8 mouse cellular contexts compared by ENCODE assay signal in genomic region chr4:117887133-117887532, GRCm38 (mm10). TPM values are rescaled to one million over a fixed set of nuclear protein-coding genes. Genes with fewer than 3 reads are reported as not detected.
A peak's percentile ranks its signal among the peaks of the same experiment; 100 is the strongest.
DNase-seq lines count a peak whose midpoint lies in the region; ATAC-seq and TF ChIP-seq lines count a peak whose summit lies in the region.

Gene Atp6v0b (minus strand): TSS chr4:117887333.

- TF ChIP-seq POLR2A in MEL (IDR thresholded peaks at IDR 0.05; ENCODE audit: control insufficient read depth in 1 of 2, insufficient read depth in 1 of 2, low read depth in 1 of 2, low read length in 2 of 2, poor library complexity in 1 of 2) = peak; percentile 56 to 81; a peak in 3 of 4 replicates
- peak; percentile 88 for TF ChIP-seq POLR2A in cerebellum, adult 2 months (IDR thresholded peaks at IDR 0.05; ENCODE audit: borderline replicate concordance, insufficient read depth, low read length)

- 0 out of 6 replicates have a peak, but pooled peaks of 1 of the 3 experiments have one; percentile 0 for TF ChIP-seq CTCF in MEL (IDR thresholded peaks at IDR 0.05 in 2 of 3, conservative IDR thresholded peaks at IDR 0.05 in 1 of 3; ENCODE audit: control insufficient read depth in 1 of 3, insufficient read depth in 1 of 3, low read depth in 2 of 3, low read length in 3 of 3, poor library complexity in 1 of 3, severe bottlenecking in 1 of 3)
- TF ChIP-seq CTCF in cerebellum, adult 2 months (IDR thresholded peaks at IDR 0.05; ENCODE audit: borderline replicate concordance, insufficient read depth, low read depth, low read length) = no peak
- TF ChIP-seq CTCF in forebrain, postnatal 0 days (IDR thresholded peaks at IDR 0.05; ENCODE audit: low read depth) = no peak

- under 1% methylated on average over 37 of the region's 37 CpGs for WGBS in cerebellum, adult 2 months
- WGBS in forebrain, postnatal 0 days = under 1% methylated on average over 37 of the region's 37 CpGs
- under 1% methylated on average over 37 of the region's 37 CpGs for WGBS in lung, embryonic 15.5 days

- peaks cover 0 to 3% of the 10 kb centered on the region in 2 experiments; a peak in 3 of 4 replicates for H3K36me3 ChIP-seq in MEL (ENCODE audit: control insufficient read depth in 1 of 2, insufficient read depth in 2 of 2, low read length in 2 of 2)
- H3K36me3 ChIP-seq in forebrain, postnatal 0 days (ENCODE audit: insufficient read depth) = peaks cover 26% of the 10 kb centered on the region
- H3K36me3 ChIP-seq in lung, embryonic 15.5 days = peaks cover 18% of the 10 kb centered on the region

- no peaks in the 10 kb centered on the region for H3K9me3 ChIP-seq in MEL (replicated peaks; ENCODE audit: insufficient read depth, low read length)
- no peaks in the 10 kb centered on the region for H3K9me3 ChIP-seq in forebrain, postnatal 0 days (ENCODE audit: low read length)
- no peaks in the 10 kb centered on the region for H3K9me3 ChIP-seq in lung, embryonic 15.5 days

- peak; percentile 92 for DNase-seq in MEL (ENCODE audit: low read depth, low spot score)
- peak; percentile 96 for DNase-seq in cerebellum, adult 2 months
- DNase-seq in forebrain, postnatal 0 days = peak; percentile 94
- DNase-seq in heart, postnatal 4 days = peak; percentile 94
- DNase-seq in layer of hippocampus, adult 8-10 months (ENCODE audit: low spot score in 2 of 2) = peak; percentile 92 to 95
- peak; percentile 82 for DNase-seq in ovary, adult 18-20 months (ENCODE audit: low spot score)
- peak; percentile 90 for DNase-seq in thymus, postnatal 0 days (ENCODE audit: low spot score)

- TF ChIP-seq EP300 in MEL (IDR thresholded peaks at IDR 0.05; ENCODE audit: low read depth in 1 of 2, low read length in 2 of 2) = no peak

- H3K4me2 ChIP-seq in forebrain, postnatal 0 days (ENCODE audit: low read depth) = peak within 1 kb of the TSS; percentile 90
- peak within 1 kb of the TSS; percentile 97 for H3K4me2 ChIP-seq in lung, embryonic 15.5 days

- peak within 1 kb of the TSS; percentile 62 for H3K27ac ChIP-seq in MEL (ENCODE audit: control insufficient read depth, low read depth, low read length)
- peak within 1 kb of the TSS; percentile 49; the same call in 1 of the 2 replicates for H3K27ac ChIP-seq in cerebellum, adult 2 months (ENCODE audit: insufficient read depth, low read length)
- peak within 1 kb of the TSS; percentile 72 for H3K27ac ChIP-seq in forebrain, postnatal 0 days (ENCODE audit: low read depth, low read length)
- H3K27ac ChIP-seq in lung, embryonic 15.5 days = no peak within 1 kb of the TSS

- H3K9ac ChIP-seq in MEL (ENCODE audit: control insufficient read depth, low read depth, low read length, poor library complexity, severe bottlenecking) = peak within 1 kb of the TSS; percentile 93
- H3K9ac ChIP-seq in forebrain, postnatal 0 days = peak within 1 kb of the TSS; percentile 91
- H3K9ac ChIP-seq in lung, embryonic 15.5 days = peak within 1 kb of the TSS; percentile 84

- no peak for TF ChIP-seq RAD21 in MEL (IDR thresholded peaks at IDR 0.05; ENCODE audit: low read depth, low read length)

- no peaks in the 10 kb centered on the region for H3K27me3 ChIP-seq in MEL (ENCODE audit: control insufficient read depth in 1 of 2, insufficient read depth in 2 of 2, low read length in 2 of 2)
- no peaks in the 10 kb centered on the region for H3K27me3 ChIP-seq in cerebellum, adult 2 months (ENCODE audit: control insufficient read depth, insufficient read depth, low read length)
- no peaks in the 10 kb centered on the region for H3K27me3 ChIP-seq in forebrain, postnatal 0 days (ENCODE audit: insufficient read depth, low read length)
- no peaks in the 10 kb centered on the region for H3K27me3 ChIP-seq in lung, embryonic 15.5 days

- peak within 1 kb of the TSS; percentile 60 to 90 for H3K4me3 ChIP-seq in MEL (ENCODE audit: control insufficient read depth in 1 of 2, insufficient read depth in 1 of 2, low read depth in 2 of 2, low read length in 2 of 2)
- peak within 1 kb of the TSS; percentile 93 for H3K4me3 ChIP-seq in cerebellum, adult 2 months (replicated peaks; ENCODE audit: insufficient read depth, low read depth, low read length)
- H3K4me3 ChIP-seq in forebrain, postnatal 0 days (ENCODE audit: low read depth, low read length) = peak within 1 kb of the TSS; percentile 93
- H3K4me3 ChIP-seq in lung, embryonic 15.5 days = peak within 1 kb of the TSS; percentile 94

- peaks cover 0 to 15% of the 10 kb centered on the region in 2 experiments; a peak in 3 of 4 replicates for H3K4me1 ChIP-seq in MEL (ENCODE audit: control insufficient read depth in 1 of 2, insufficient read depth in 2 of 2, low read length in 2 of 2)
- H3K4me1 ChIP-seq in cerebellum, adult 2 months (ENCODE audit: control insufficient read depth, insufficient read depth, low read length) = peaks cover 22% of the 10 kb centered on the region
- peaks cover 19% of the 10 kb centered on the region for H3K4me1 ChIP-seq in forebrain, postnatal 0 days (ENCODE audit: insufficient read depth)
- H3K4me1 ChIP-seq in lung, embryonic 15.5 days = peaks cover 31% of the 10 kb centered on the region

- ATAC-seq in forebrain, postnatal 0 days = peak; percentile 89
- peak; percentile 82 for ATAC-seq in lung, embryonic 15.5 days (ENCODE audit: borderline replicate concordance, extremely low read depth, low FRiP score, low TSS enrichment)

- H3K79me2 ChIP-seq in MEL (ENCODE audit: control insufficient read depth, insufficient read depth, low read length, poor library complexity) = peaks cover 25% of the 10 kb centered on the region

TF ChIP-seq in MEL, 35 proteins besides CTCF, POLR2A, EP300 and RAD21:
- TF ChIP-seq BHLHE40 (IDR thresholded peaks at IDR 0.05; ENCODE audit: borderline replicate concordance, low read depth, low read length) = peak; percentile 98
- no peak for TF ChIP-seq TBP (IDR thresholded peaks at IDR 0.05; ENCODE audit: low read depth, low read length)
- peak; percentile 99 for TF ChIP-seq MAX (IDR thresholded peaks at IDR 0.05; ENCODE audit: low read length)
- TF ChIP-seq CHD2 (IDR thresholded peaks at IDR 0.05; ENCODE audit: low read length) = no peak
- TF ChIP-seq TAL1 (IDR thresholded peaks at IDR 0.05; ENCODE audit: low read length) = no peak
- TF ChIP-seq HCFC1 (IDR thresholded peaks at IDR 0.05; ENCODE audit: low read depth, low read length) = peak; percentile 99
- no peak for TF ChIP-seq POLR2AphosphoS5 (IDR thresholded peaks at IDR 0.05; ENCODE audit: borderline replicate concordance, low read depth, low read length)
- peak; percentile 65 for TF ChIP-seq NRF1 (IDR thresholded peaks at IDR 0.05; ENCODE audit: insufficient read depth, low read depth, low read length, poor library complexity, severe bottlenecking)
- TF ChIP-seq RCOR1 (IDR thresholded peaks at IDR 0.05; ENCODE audit: low read depth, low read length) = 0 out of 2 replicates have a peak, but pooled peaks have one; percentile 34
- TF ChIP-seq TCF12 (IDR thresholded peaks at IDR 0.05; ENCODE audit: low read depth, low read length) = peak; percentile 63
- no peak for TF ChIP-seq UBTF (IDR thresholded peaks at IDR 0.05; ENCODE audit: borderline replicate concordance, insufficient read depth, low read depth, low read length)
- TF ChIP-seq ZMIZ1 (IDR thresholded peaks at IDR 0.05; ENCODE audit: low read depth, low read length) = 0 out of 2 replicates have a peak, but pooled peaks have one; percentile 2
- TF ChIP-seq NELFE (IDR thresholded peaks at IDR 0.05; ENCODE audit: low read depth, low read length) = peak; percentile 72
- peak; percentile 98 to 100 for TF ChIP-seq USF2 (IDR thresholded peaks at IDR 0.05; ENCODE audit: borderline replicate concordance in 1 of 2, insufficient read depth in 1 of 2, low read depth in 1 of 2, low read length in 2 of 2)
- peak; percentile 68 for TF ChIP-seq ELF1 (IDR thresholded peaks at IDR 0.05; ENCODE audit: low read depth, low read length)
- no peak for TF ChIP-seq ZKSCAN1 (IDR thresholded peaks at IDR 0.05; ENCODE audit: low read depth, low read length)
- peak; percentile 93 for TF ChIP-seq SIN3A (IDR thresholded peaks at IDR 0.05; ENCODE audit: low read length)
- TF ChIP-seq GATA1 (IDR thresholded peaks at IDR 0.05; ENCODE audit: low read depth, low read length) = no peak
- no peak for TF ChIP-seq MYB (IDR thresholded peaks at IDR 0.05; ENCODE audit: low read depth, low read length)
- TF ChIP-seq USF1 (IDR thresholded peaks at IDR 0.05; ENCODE audit: low read depth, low read length) = peak; percentile 99
- peak; percentile 90 for TF ChIP-seq KAT2A (conservative IDR thresholded peaks at IDR 0.05; ENCODE audit: low read depth, low read length)
- peak; percentile 64; the same call in 1 of the 2 replicates for TF ChIP-seq ETS1 (IDR thresholded peaks at IDR 0.05; ENCODE audit: low read depth, low read length)
- peak; percentile 90 for TF ChIP-seq MXI1 (IDR thresholded peaks at IDR 0.05; ENCODE audit: low read depth, low read length)

RNA-seq across cellular contexts. Expression of gene Atp6v0b, which starts in this region (rescaled TPM):
- 227 and 286 TPM in 2 replicates for total RNA-seq in MEL (2012; rRNA removed)
- polyA plus RNA-seq in MEL (2012; ENCODE audit: insufficient read depth in 1 of 2, insufficient read length in 2 of 2, low read depth in 1 of 2, low replicate concordance in 2 of 2, missing spikeins in 1 of 2) = 100 to 1,000 TPM in 1 of 2 experiments, not detected in 1; 343 TPM
- polyA plus RNA-seq in cerebellum, adult 2 months (2012; rRNA removed) = 669 and 676 TPM in 2 replicates
- total RNA-seq in forebrain, postnatal 0 days (2014; rRNA removed) = 557 and 600 TPM in 2 replicates
- polyA plus RNA-seq in forebrain, postnatal 0 days (2015; fragmentation: Nextera tagmentation; extraction: Ambion mirVana) = 599 and 626 TPM in 2 replicates
- 100 to 1,000 TPM; 115 to 126 TPM for total RNA-seq in heart, postnatal 4 days (2021)
- total RNA-seq in layer of hippocampus, adult 8-10 months (2022) = 100 to 1,000 TPM; 406 to 438 (median 423) TPM
- 177 and 185 TPM in 2 replicates for polyA plus RNA-seq in lung, embryonic 15.5 days (2015; fragmentation: Nextera tagmentation; extraction: Ambion mirVana)
- polyA plus RNA-seq in thymus, postnatal 0 days (2015; fragmentation: Nextera tagmentation; extraction: Ambion mirVana) = 215 TPM in 2 replicates
